Comparison of ENCODE assay signal across 8 mouse cellular contexts in genomic region chr16:21845800-21846671, GRCm38 (mm10). TPM values are rescaled to one million over a fixed set of nuclear protein-coding genes. Genes with fewer than 3 reads are reported as not detected.
DNase-seq lines count a peak whose midpoint lies in the region; ATAC-seq and TF ChIP-seq lines count a peak whose summit lies in the region.

No protein-coding gene starts in this region.

- DNase-seq in 3134 (ENCODE audit: extremely low read depth, insufficient read length, low spot score) (peak; percentile 69), ZHBTc4 (ENCODE audit: low read depth, low spot score) (peak; percentile 87)
- peak; percentile 83 for DNase-seq in limb, embryonic 11.5 days (ENCODE audit: low spot score)
- peak; percentile 71 for DNase-seq in thymus, postnatal 0 days (ENCODE audit: low spot score)

- H3K27me3 ChIP-seq in intestine, postnatal 0 days (replicated peaks; ENCODE audit: control insufficient read depth, insufficient read depth, low read length) = no peaks in the 10 kb centered on the region
- H3K27me3 ChIP-seq in limb, embryonic 11.5 days (ENCODE audit: control insufficient read depth, insufficient read depth, low read length) = no peaks in the 10 kb centered on the region
- no peaks in the 10 kb centered on the region for H3K27me3 ChIP-seq in midbrain, embryonic 15.5 days (replicated peaks)

- no peaks in the 10 kb centered on the region for H3K36me3 ChIP-seq in intestine, postnatal 0 days (ENCODE audit: control insufficient read depth, insufficient read depth)
- H3K36me3 ChIP-seq in limb, embryonic 11.5 days (ENCODE audit: control insufficient read depth, insufficient read depth, low read length) = no peaks in the 10 kb centered on the region
- H3K36me3 ChIP-seq in midbrain, embryonic 15.5 days (replicated peaks) = no peaks in the 10 kb centered on the region

- H3K9ac ChIP-seq in intestine, postnatal 0 days (ENCODE audit: low read depth, low read length) = peak overlapping the region; percentile 45
- H3K9ac ChIP-seq in limb, embryonic 11.5 days (ENCODE audit: low read length) = peak overlapping the region; percentile 68
- peak overlapping the region; percentile 73 for H3K9ac ChIP-seq in midbrain, embryonic 15.5 days

- peak overlapping the region; percentile 73 for H3K4me3 ChIP-seq in cortical plate, adult 2 months (ENCODE audit: insufficient read depth, low read length)
- peak overlapping the region; percentile 39 for H3K4me3 ChIP-seq in intestine, postnatal 0 days (ENCODE audit: low read depth, low read length)
- peak overlapping the region; percentile 42 for H3K4me3 ChIP-seq in limb, embryonic 11.5 days (ENCODE audit: low read depth, low read length)
- peak overlapping the region; percentile 62 for H3K4me3 ChIP-seq in midbrain, embryonic 15.5 days

- 0 out of 2 replicates have a peak overlapping the region, but pooled peaks have one; percentile 14 for H3K27ac ChIP-seq in cortical plate, adult 2 months (ENCODE audit: insufficient read depth, low read length)
- 0 out of 2 replicates have a peak overlapping the region, but pooled peaks have one; percentile 21 for H3K27ac ChIP-seq in intestine, postnatal 0 days (ENCODE audit: low read depth, low read length)
- H3K27ac ChIP-seq in limb, embryonic 11.5 days (replicated peaks; ENCODE audit: low read depth, low read length) = peak overlapping the region; percentile 69
- peak overlapping the region; percentile 94 for H3K27ac ChIP-seq in midbrain, embryonic 15.5 days

- under 1% methylated on average over 16 of the region's 16 CpGs for WGBS in intestine, postnatal 0 days
- WGBS in limb, embryonic 11.5 days = under 1% methylated on average over 16 of the region's 16 CpGs
- WGBS in midbrain, embryonic 15.5 days = under 1% methylated on average over 16 of the region's 16 CpGs

- TF ChIP-seq POLR2A in cortical plate, adult 2 months (IDR thresholded peaks at IDR 0.05; ENCODE audit: extremely low read depth, insufficient read depth, low read length) = peak; percentile 40; the same call in 1 of the 2 replicates

- peak; percentile 52 for ATAC-seq in granulocyte monocyte progenitor cell, adult 5-6 weeks (replicated peaks; ENCODE audit: poor library complexity, severe bottlenecking)
- ATAC-seq in intestine, postnatal 0 days = peak; percentile 96
- ATAC-seq in limb, embryonic 11.5 days (ENCODE audit: insufficient number of reproducible peaks, low FRiP score, low TSS enrichment, low read depth) = peak; percentile 100
- ATAC-seq in midbrain, embryonic 15.5 days (replicated peaks) = peak; percentile 100

- H3K4me1 ChIP-seq in cortical plate, adult 2 months (ENCODE audit: control insufficient read depth, insufficient read depth, low read length) = no peaks in the 10 kb centered on the region
- no peaks in the 10 kb centered on the region for H3K4me1 ChIP-seq in intestine, postnatal 0 days (replicated peaks; ENCODE audit: control insufficient read depth, insufficient read depth, low read length)
- no peaks in the 10 kb centered on the region for H3K4me1 ChIP-seq in limb, embryonic 11.5 days (ENCODE audit: control insufficient read depth, insufficient read depth, low read length)
- peaks cover 16% of the 10 kb centered on the region for H3K4me1 ChIP-seq in midbrain, embryonic 15.5 days

- H3K9me3 ChIP-seq in intestine, postnatal 0 days (ENCODE audit: control insufficient read depth) = no peaks in the 10 kb centered on the region
- H3K9me3 ChIP-seq in limb, embryonic 11.5 days (ENCODE audit: control insufficient read depth, low read length) = no peaks in the 10 kb centered on the region
- no peaks in the 10 kb centered on the region for H3K9me3 ChIP-seq in midbrain, embryonic 15.5 days

- H3K4me2 ChIP-seq in intestine, postnatal 0 days (replicated peaks; ENCODE audit: low read depth) = peak overlapping the region; percentile 70
- peak overlapping the region; percentile 70 for H3K4me2 ChIP-seq in limb, embryonic 11.5 days (ENCODE audit: low read depth, severe bottlenecking)
- H3K4me2 ChIP-seq in midbrain, embryonic 15.5 days = peak overlapping the region; percentile 66

- no peak for TF ChIP-seq CTCF in cortical plate, adult 2 months (IDR thresholded peaks at IDR 0.05; ENCODE audit: extremely low read depth, insufficient read depth, low read length)
- TF ChIP-seq CTCF in intestine, postnatal 0 days (IDR thresholded peaks at IDR 0.05; ENCODE audit: low read depth) = no peak

RNA-seq across cellular contexts. Expression of gene Map3k13, which starts 51.9 kb away (rescaled TPM):
- 8.1 and 8.3 TPM in 2 replicates for polyA plus RNA-seq in cortical plate, adult 2 months (2012; rRNA removed)
- 0.64 TPM in 1 of 2 replicates, not detected in the other for total RNA-seq in granulocyte monocyte progenitor cell, adult 5-6 weeks (2014; fragmentation: Nextera tagmentation)
- total RNA-seq in granulocyte monocyte progenitor cell, adult 5-6 weeks (2017) = 0.22 TPM in 1 of 2 replicates, not detected in the other
- 4.7 and 5.6 TPM in 2 replicates for polyA plus RNA-seq in intestine, postnatal 0 days (2015; fragmentation: Nextera tagmentation; extraction: Ambion mirVana)
- polyA plus RNA-seq in limb, embryonic 11.5 days (2014; fragmentation: Nextera tagmentation; extraction: Ambion mirVana) = 1.3 TPM in 2 replicates
- polyA plus RNA-seq in midbrain, embryonic 15.5 days (2015; fragmentation: Nextera tagmentation; extraction: Ambion mirVana) = 7.0 and 7.5 TPM in 2 replicates
- 0.59 and 0.66 TPM in 2 replicates for polyA plus RNA-seq in thymus, postnatal 0 days (2015; fragmentation: Nextera tagmentation; extraction: Ambion mirVana)

RNA-seq across cellular contexts. Expression of gene Ehhadh, which starts 58.4 kb away (rescaled TPM):
- polyA plus RNA-seq in cortical plate, adult 2 months (2012; rRNA removed) = 2.9 and 3.3 TPM in 2 replicates
- 1.8 and 5.1 TPM in 2 replicates for total RNA-seq in granulocyte monocyte progenitor cell, adult 5-6 weeks (2014; fragmentation: Nextera tagmentation)
- total RNA-seq in granulocyte monocyte progenitor cell, adult 5-6 weeks (2017) = 2.2 and 2.8 TPM in 2 replicates
- polyA plus RNA-seq in intestine, postnatal 0 days (2015; fragmentation: Nextera tagmentation; extraction: Ambion mirVana) = 36.4 and 38.3 TPM in 2 replicates
- polyA plus RNA-seq in limb, embryonic 11.5 days (2014; fragmentation: Nextera tagmentation; extraction: Ambion mirVana) = 2.4 and 2.8 TPM in 2 replicates
- polyA plus RNA-seq in midbrain, embryonic 15.5 days (2015; fragmentation: Nextera tagmentation; extraction: Ambion mirVana) = 1.4 and 1.9 TPM in 2 replicates
- polyA plus RNA-seq in thymus, postnatal 0 days (2015; fragmentation: Nextera tagmentation; extraction: Ambion mirVana) = 8.3 and 9.9 TPM in 2 replicates

Comparison
In these comparisons a context has a peak if more than half of its experiments do, and no peak if none do; other contexts are left out.
1. Peak in every context shown above with its lines: DNase-seq, ATAC-seq, H3K4me3 ChIP-seq and H3K27ac ChIP-seq.
2. H3K27ac ChIP-seq: peak in every context shown above with its lines; median percentile 94 in midbrain, embryonic 15.5 days; 69 in limb, embryonic 11.5 days; 21 in intestine, postnatal 0 days; 14 in cortical plate, adult 2 months.